Mouse (Mus musculus): Measurements from ENCODE around the gene Aqp1.

Aqp1 gene

DNA sequence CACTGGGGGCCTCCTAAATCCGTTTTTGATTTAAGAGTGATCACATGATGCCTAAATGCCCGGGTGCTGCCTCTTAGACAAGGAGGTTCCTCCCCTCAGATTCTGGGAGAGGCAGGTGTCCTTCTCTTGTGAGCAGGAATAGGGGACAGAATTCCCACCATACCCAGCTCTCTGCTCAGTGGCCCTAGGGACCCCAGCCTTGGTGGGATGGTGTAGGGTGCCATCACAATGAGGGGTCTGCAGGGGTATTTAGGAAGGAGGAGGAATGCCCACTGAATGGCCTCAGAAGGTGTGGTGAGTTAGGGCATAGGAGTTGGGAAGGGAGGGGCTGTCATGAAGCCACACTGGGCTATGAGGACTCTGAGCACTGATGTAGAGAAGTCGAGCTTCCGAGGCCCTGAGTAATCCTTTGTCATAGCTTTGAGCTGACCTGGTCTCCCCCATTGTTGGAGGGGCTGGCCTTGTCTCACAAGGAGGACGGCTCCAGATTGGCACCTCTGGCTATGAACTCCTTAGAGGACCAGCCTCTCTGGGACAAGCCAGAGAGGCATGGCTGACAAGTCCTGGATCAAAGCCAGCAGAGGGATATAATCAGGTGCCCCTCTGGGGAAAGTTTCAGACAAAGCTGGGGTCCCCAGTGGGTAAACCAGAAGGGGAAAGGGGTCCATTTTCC lies 4.0 kb upstream of the Aqp1 start:
- no peak for DNase-seq (ENCODE audit: low spot score in 2 of 2)

DNA sequence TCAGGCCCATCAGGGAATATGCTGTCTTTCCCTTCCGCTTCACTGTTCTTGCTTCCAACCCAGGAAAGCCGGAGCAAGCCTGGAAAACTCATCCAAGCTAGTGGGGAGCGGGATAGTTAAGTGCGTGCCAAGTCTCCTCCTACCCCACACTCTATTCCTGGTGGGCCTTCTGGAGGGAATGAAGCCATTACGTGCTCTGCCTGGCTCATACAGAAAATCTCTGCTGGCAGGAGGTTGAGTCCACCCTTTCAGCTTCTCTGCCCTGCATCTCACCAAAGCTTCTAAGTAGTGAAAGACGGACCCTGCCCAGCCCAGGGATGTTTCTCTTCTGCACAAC lies 3.5 kb upstream of the Aqp1 start:
- DNase-seq (ENCODE audit: low spot score in 2 of 2): no peak

DNA sequence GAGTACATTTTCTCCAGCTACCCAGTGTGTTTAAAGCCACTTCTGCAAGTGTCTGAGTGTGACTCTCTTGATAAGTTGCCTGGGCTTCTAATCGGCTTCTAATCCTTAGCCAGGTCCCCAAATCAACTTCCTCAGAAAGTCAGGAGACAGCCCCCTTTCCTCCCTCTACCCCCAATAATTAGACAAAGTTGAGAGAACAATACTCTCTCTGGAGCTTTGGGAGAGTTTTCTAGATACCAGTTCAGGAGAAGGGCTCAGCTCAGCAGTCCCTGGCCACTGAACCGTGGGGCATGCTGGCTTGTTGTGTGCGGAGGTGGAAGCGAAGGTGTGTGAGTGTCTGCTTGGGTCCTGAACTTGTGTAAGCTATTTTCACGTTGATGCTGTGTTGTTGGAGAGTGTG lies 1.0 kb downstream of the Aqp1 start:
- no peak for DNase-seq (ENCODE audit: low spot score in 2 of 2)

DNA sequence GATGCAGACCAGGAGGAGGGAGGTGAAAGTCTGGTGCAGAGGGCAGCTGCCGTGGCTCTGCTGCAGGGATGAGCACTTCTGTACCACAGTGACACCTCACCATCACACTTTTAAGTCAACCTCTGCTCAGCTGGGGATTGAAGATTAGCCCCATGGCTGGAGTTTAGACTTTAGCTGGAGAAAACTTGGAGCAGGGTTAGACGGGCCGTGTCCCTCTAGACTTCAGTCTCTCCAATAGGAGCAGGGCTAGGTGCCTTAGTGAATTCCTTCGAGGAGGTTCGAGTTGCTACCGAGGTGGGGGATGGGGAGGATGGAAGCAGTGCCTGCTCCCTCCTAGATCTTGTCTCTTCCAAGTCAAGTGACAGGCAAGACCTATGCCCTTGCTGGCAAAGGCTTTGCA lies 1.8 kb downstream of the Aqp1 start:
- no peak for DNase-seq (ENCODE audit: low spot score in 2 of 2)

DNA sequence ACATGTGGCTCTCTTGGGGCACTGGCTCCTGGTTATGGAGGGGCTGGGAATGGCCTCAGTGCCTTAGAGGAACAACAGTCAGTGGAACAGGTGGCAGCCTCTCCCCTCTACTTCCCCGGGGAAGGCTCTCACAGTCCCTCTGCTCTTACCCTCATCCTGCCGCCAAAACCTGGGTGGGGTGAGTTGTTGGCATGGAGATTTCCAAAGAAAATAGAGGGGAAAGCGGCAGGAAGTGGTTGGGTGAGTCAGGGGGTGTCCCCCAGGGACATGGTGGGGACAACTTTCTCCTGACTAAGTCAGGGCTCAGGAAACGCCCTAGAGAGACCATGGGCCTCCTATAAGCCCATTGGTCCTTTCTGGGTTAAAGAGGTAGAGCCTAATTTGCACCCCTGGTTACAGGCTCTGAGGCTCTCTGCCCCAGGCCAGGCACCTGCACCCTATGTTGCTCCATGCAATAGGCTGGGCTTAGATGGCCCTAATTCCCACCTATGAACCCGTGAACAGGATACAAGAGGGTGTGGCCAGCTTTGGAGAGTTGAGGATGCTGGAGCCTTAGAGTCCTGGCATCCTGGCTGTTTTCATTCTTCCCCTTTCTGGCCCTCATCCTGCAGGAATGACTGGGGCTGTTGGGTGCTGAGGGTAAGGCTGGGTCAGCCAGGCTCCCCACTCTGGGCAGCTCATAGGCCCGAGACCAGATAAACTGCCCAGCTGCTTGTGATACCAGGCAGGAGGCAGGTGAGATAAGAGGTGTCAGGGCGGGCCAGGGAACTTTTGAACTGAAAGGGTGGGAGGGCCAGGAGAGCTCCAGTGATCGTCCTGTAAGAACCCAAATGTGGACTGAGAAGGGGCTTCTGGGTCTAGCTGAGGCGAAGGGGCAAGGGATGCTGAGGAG lies 2.9 kb downstream of the Aqp1 start:
- no peak for DNase-seq (ENCODE audit: low spot score in 2 of 2)

DNA sequence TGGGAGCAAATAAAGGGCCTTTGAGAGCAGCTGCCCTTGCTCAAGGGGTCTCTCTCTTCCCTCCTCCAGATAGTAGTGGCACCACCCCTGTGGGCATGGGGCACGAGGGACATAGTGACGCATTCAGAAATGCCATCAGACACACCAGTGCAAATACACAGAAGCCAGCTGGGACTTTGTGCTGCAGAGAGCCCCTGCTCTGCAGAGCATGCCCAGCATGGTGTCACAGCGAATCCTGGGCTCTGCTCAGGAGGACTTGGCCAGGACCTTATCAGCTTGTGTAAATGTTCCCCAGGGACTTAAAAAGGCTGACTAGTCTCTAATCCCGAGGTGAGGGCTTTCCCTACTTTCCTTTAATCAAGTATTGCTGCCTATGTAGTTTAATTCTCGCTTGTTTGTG lies 5.5 kb downstream of the Aqp1 start:
- DNase-seq (ENCODE audit: low spot score in 2 of 2): no peak

DNA sequence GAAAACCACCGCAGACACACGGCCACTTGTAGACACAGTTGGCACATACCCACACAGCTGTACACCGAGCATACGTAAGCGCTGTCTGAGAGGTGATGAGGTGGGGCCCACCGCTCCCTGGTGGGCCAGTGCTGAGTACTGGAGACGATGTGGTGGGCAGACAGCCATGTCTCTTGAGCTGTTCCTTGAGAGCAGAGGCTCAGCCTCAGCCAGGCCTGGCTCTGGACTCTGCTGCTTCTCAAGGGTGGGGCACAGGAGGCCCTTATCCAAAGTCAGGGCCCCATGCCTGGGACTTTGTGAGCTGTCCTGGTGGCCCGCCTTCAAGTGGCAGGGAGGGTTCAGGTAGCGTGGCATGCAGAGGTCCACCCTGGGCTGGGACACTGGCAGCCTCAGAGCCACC lies 6.1 kb downstream of the Aqp1 start:
- DNase-seq (ENCODE audit: low spot score in 2 of 2): no peak

DNA sequence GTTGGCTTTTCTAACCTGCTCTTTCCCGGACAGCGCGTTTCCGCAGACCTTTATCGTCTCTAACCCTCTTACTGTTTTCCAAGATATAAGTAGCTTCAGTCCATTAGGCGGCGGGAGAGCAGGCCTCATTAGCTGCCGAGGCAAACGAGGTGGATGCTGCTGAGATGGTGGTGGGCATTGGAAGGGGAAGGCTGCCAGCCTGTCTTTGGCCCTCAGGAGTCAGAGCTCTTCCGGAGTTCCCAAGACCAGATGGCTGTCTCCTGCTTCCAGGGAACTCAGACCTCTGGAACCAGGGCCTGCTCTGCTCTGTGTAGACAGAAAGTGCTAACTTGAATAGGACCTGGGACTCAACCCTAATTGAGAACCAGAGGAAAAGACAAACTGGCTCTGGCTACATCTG lies 7.2 kb downstream of the Aqp1 start:
- no peak for DNase-seq (ENCODE audit: low spot score in 2 of 2)

DNA sequence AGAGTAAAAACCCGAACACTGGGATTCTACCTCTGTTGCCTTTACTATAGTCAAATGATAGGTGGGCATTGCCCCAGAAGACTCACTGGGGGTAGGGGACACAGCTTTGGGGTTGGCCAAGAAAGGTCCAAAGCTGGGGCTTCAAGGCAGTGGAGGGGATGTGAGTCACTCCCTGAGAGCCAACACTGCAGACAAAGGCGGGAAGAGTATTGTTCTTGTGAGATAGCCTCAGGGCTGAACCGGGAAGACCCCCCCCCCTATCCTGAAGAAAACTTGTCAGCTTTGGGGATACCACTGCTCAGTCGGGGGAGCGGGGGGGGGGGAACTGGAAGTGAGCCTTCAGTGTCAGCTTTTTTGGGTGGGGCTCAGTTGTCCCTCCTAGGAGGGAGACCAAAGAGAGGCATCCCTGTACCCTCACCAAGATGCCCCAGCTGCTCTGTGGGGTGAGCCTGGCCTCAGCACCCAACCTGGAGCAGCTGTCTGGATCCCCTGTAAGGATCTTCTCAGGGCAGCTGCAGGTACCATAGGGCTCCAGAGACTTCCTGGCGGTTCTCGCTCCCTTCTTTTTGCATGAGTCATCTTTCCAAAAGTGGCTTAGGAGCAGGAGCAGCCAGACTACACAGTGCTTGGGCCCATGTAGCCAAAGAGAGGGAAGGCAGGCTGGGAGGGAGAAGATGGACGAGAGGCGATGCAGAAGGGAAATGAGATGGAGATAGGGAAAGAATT lies 8.2 kb downstream of the Aqp1 start:
- DNase-seq (ENCODE audit: low spot score in 2 of 2): no peak

DNA sequence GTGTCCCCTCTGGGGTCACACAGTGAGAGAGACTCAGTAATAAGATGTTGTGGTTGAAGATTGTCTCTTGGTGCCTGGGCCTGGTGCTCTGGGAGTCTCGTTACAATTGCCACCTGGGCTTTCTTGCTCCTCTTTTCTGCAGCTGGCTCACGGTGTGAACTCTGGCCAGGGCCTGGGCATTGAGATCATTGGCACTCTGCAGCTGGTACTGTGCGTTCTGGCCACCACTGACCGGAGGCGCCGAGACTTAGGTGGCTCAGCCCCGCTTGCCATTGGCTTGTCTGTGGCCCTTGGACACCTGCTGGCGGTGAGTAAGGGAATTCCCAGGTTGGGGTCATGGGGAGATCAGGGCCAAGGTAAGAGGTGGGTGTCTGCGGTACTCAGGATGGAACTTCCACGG lies 9.0 kb downstream of the Aqp1 start:
- DNase-seq (ENCODE audit: low spot score in 2 of 2): no peak

DNA sequence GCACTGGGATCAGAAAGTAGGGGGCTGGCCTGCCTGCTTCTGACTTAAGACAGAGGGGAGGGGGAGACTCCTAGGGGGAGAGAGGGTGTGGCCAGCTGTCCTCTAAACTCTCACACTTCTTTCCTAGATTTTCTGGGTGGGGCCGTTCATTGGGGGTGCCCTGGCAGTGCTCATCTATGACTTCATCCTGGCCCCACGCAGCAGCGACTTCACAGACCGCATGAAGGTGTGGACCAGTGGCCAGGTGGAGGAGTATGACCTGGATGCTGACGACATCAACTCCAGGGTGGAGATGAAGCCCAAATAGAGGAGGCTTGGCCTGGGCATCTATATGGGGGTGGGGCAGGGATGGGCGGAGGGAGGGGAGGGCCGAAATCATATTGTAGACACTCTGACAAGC lies 10.3 kb downstream of the Aqp1 start:
- DNase-seq (ENCODE audit: low spot score in 2 of 2): no peak

DNA sequence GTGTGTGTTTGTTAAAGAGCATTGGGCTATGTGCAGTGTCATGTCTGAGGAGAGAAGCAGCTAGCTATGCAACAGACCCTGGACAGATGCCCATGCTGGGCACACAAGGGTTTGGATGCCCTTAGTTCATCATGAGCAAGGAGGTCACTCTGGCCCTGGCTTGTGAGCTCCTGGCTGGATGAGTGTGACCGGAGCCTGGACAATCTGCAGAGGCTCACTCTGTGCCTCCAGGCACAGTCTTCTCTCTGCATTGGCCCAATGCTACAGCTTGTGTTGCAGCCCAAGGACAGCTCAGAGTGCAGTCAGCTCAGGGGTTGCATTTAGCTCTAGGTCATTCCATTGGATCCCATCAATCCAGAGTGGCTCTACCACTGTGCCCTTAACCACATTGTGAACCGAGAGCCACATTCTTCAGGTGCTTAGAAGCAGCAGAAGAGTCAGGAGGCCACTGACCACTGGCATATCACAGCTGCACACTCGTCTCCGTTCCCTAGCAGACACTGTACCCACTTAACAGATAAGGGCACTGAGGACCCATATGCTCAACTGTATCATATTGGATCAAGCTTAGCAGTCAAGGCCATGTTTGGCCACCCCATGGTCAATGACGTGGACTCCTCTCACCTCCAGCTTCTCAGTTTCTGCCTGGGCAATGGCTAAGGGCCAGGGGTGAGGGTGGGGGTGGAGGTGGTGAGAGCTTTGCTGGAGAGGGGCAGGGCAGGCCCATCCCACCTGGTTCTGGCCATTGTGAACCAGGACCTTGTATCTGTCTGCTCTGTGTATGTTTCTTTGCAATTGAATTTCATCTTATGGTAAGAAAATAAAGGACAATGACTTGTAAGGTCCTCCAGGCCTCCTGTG lies 11.7 kb downstream of the Aqp1 start:
- DNase-seq (ENCODE audit: low spot score in 2 of 2): no peak

DNA sequence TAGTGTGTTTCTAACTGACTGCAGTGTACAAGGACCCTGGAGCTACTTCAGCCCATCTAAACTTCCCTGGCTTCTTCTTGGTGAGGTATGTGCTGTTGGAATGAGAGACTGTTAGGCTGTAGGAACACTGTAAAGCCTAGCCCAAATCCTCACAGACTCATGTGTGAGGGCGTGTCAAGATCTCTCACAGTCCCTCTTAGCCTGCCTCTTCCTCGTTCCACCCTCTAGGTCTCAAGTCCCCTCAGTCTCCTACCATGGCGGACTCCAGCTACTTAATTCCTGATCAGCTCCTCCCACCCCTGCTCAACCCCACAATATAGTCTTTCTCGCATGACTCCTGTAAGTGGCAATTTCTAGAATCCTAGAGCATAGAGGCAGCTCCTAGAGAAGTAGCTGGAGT lies 13.0 kb downstream of the Aqp1 start:
- DNase-seq (ENCODE audit: low spot score in 2 of 2): no peak

DNA sequence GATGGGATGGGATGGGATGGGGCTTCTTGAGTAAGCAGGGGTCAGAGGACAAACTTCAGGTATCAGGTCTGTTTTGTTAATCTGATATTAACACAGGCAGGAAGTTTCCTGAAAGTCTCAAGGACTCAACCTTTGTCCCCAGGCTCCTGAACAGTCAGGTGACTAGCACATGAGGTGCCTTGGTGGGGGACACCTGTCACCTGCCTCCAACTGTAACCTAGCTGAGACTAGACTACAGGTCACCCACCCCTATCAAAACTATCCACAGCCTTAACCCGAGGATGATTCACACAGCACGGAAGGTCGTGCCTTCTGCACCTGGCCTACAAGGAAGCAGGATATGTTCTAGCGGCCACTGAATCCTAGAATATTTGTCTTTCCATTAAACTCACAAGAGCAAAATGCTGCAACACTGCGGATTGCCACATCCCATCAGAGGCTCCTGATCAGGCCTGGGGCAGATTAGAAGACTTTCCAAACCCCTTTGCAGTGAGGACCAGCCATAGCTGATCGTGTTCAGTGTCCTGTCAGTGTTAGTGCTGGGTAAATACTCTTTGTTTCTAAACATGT lies 14.2 kb downstream of the Aqp1 start:
- DNase-seq (ENCODE audit: low spot score in 2 of 2): no peak

DNA sequence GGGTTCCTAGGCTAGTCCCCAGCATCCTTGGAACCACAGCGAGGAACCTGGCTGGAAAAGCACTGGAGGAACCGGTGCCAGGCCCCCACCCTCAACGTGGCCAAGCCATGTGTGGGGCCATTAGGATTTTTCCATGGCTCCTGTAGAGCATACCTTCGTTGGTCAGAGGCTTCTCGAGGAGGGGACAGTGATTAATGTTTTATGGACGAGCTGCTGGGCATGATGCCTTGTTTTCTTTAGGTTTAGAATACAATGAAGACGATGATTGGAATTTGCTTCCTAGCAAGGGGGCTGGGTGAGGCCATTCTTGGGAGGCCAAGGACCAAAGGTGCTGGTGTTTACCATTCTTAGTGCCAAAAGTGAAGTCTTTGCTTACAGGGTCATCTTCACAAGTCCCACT lies 15.5 kb downstream of the Aqp1 start:
- no peak for DNase-seq (ENCODE audit: low spot score in 2 of 2)

DNA sequence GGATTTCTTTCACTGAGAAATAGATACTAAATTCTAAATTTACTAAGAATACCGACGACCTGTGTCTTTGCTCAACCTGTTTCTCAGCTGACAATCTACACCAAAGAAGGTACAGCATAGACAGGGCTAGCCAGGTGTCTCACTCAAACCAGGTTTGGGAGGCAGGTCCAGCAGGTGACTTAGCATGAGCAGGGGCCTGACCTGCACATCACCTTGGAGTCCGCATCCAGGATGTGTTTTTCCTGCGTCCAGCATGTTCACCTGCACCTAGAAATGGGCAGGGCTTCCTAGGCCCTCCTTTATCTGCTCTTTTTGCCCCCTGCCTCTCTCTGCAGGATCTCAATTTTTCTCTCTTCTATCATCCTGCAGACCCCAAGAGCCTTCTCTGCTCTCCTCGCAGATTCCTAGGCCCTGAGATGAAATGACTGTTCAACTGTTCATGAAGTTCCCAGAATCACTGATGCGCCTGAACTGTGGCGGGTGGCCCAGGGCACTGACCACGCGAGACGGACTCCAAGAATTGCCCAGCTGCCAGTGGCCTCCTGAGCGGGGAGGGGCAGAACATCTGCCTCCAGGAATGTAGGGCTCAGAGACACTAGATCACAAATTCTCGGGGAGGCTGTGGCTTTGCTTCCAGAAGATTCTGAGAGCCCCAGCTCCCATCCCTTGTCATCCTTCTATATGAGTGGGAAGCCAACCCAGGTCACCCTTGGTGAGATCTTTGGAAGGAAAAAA lies 17.6 kb downstream of the Aqp1 start:
- no peak for DNase-seq (ENCODE audit: low spot score in 2 of 2)

DNA sequence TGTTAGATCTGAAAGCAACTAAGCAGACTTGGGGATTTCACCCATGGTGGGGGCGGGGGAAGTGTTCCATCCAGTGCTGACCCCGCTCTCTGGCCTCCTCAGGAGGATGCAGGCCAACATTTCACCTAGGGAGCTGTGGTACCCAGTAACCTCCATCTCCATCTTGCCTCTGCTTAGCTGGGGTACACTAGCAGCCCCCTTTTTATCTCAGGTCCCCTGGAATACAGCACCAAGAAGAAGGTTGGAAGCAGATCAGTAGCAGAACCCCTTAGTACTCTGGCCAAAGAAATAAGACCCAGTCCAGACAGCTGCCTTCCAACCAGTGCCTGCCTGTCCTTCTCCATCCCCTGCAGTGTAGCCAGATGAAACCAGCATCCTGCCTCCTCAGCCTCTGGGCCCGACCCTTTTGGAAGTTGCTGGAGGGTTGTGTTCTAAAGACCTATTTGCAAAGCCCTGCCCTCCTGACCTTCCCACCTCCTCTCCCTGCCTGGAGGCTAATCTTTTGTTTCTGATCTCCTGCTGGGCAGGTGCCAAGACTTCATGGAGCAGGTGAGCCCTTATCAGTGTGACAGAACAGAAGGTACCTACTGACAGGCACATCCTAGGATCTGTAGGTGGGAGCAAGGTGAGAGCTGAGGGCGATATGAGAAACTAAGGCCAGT lies 18.4 kb downstream of the Aqp1 start:
- DNase-seq (ENCODE audit: low spot score in 2 of 2): no peak

DNA sequence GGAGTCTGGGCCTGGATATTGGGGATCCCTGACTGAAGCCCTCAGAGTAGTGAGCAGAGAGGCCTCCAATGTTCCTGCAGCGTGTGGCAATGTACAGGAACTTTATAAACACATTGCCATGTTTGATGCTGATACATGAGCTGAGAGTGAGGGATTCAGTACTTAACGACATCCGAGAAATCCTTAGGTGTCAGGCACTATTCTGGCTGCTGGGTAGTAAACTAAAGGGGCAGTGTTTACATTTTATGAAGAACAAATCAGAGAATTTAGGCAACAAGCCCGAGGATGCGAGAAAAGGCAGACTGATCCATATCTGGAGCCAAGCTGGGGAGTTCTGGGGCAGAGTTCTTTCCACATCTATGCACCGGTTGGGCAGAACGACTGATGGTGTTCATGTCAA lies 19.3 kb downstream of the Aqp1 start:
- no peak for DNase-seq (ENCODE audit: low spot score in 2 of 2)

DNA sequence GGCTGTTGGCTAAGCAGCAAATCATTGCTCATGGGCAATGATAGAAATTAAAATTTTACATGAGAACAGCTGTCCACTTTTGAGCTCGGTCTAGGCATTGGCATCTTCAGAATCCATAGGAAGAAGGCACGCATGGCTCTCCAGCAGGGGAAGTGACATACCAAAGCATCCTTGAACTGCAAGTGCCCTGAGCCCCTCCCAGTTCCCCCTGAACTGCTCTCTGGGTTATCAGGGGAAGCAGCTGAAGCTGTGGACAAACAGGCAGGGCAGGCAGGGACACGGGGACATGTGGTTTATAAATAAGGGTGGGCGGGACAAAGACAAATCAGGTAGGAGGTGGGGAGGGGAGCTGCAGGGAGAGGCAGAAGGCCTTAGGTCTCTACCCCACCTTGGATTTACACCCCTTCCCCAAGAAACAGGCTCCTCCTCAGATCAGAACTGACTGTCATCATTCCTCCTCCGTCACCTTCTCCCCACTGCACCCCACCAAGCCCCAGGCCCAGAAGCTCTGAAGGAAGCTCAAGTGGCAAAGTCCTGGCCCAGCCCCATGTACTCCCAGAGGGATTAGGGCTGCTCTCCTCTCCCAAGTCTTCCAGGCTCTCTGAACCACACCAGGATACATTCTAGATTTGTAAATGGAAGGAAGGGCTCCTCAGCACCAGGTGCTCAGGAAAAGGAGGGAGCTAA lies 19.9 kb downstream of the Aqp1 start:
- no peak for DNase-seq (ENCODE audit: low spot score in 2 of 2)

Data from frontal cortex, postnatal 10 days (tissue).